Mouse (Mus musculus) small intestine, adult 2 months (tissue): ENCODE results near the gene Dbil5.

ENCODE experiments used
- CTCF ChIP-seq: fragments of 200-500 bp; IDR thresholded peaks from 2 replicates; pipeline ENCODE4 v1.5.1; 2012; ENCODE audit warnings: low read depth, mild to moderate bottlenecking, control low read depth, inconsistent platforms, low read length, moderate library complexity, mixed read lengths; ENCODE audit not compliant: insufficient replicate concordance, insufficient read length; ENCODE audit errors: extremely low read depth
- POLR2A ChIP-seq: fragments of 200-500 bp; IDR thresholded peaks from 2 replicates; pipeline ENCODE4 v1.6.1; 2012; ENCODE audit warnings: low read depth, mild to moderate bottlenecking, control low read depth, inconsistent platforms, low read length, moderate library complexity

DNA sequence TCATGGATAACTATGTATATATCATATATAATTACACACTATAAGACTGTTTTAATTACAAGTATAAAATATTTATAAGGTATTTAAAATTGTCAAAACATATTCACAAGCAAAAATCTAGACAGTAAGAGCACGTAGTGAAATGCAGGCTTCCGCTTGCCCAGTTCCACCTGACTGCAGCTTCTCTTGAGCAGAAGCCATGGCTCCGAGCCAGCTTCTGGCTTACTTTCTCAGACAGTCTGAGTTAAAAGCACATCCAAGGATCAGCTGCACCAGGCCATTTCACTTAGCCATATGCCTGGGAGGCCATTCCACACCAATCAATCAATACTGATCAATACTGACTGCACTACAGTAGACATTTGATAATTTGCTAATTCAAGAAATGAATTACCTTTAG is 48.4 kb upstream of the Dbil5 start:
- TF ChIP-seq CTCF (no peak), POLR2A (no peak)
